Mouse (Mus musculus) kidney, adult 2 months (tissue): ENCODE results near the gene Ttc28. TPM values are rescaled to one million over a fixed set of nuclear protein-coding genes. Genes with fewer than 3 reads are reported as not detected.

Experiments
- DNase-seq: peaks from one replicate; pipeline ENCODE4 v3.0.0; 2021
- H3K27ac ChIP-seq: fragments of 200-500 bp; 2 replicates; pipeline ENCODE4 v1.5.1; 2012; ENCODE audit warnings: low read depth, low read length, control low read depth, inconsistent platforms; ENCODE audit not compliant: insufficient read depth
- H3K27me3 ChIP-seq: fragments of 200-500 bp; replicated peaks from 2 replicates; pipeline ENCODE4 v1.6.1; 2012; ENCODE audit warnings: mild to moderate bottlenecking, moderate library complexity, low read length, inconsistent platforms; ENCODE audit not compliant: control insufficient read depth, insufficient read depth
- H3K36me3 ChIP-seq: fragments of 200-500 bp; 2 replicates; pipeline ENCODE4 v1.6.1; 2012; ENCODE audit warnings: mild to moderate bottlenecking, moderate library complexity, low read length, inconsistent platforms; ENCODE audit not compliant: control insufficient read depth, insufficient read depth
- H3K4me1 ChIP-seq: fragments of 200-500 bp; 2 replicates; pipeline ENCODE4 v1.6.1; 2011; ENCODE audit warnings: low read length; ENCODE audit not compliant: control insufficient read depth, insufficient read depth
- H3K4me3 ChIP-seq: fragments of 200-500 bp; 2 replicates; pipeline ENCODE4 v1.5.1; 2011; ENCODE audit warnings: mild to moderate bottlenecking, low read depth, low read length, control low read depth; ENCODE audit not compliant: insufficient read depth
- CTCF ChIP-seq: fragments of 200-500 bp; conservative IDR thresholded peaks from 2 replicates; pipeline ENCODE4 v1.5.1; 2011; ENCODE audit warnings: low read depth, mild to moderate bottlenecking, control low read depth, low read length, moderate library complexity, mixed read lengths; ENCODE audit not compliant: insufficient read depth, insufficient read length
- POLR2A ChIP-seq: fragments of 200-500 bp; IDR thresholded peaks from one replicate; pipeline ENCODE4 v1.6.1; 2011; ENCODE audit warnings: low read depth, low read length, control low read depth
- WGBS: fragments of 180-500 bp; shearing (Covaris S2); methylation state at CpG from one replicate; pipeline ENCODE4 v1.1.7; 2018; 5-methylcytosine and 5-hydroxymethylcytosine counted together
- polyA plus RNA-seq: library from polyadenylated mRNA; depleted of rRNA; stranded (reverse); fragments of >200 nt; gene quantifications from 2 replicates; pipeline ENCODE4 v1.2.3, GENCODE M21; 2012

Gene Ttc28
- polyA plus RNA-seq, 1 experiment = 6.6 TPM

GRCm38 (mm10) chr5:111120705-111121420, 241.3 kb downstream of the Ttc28 start:
- no peak for TF ChIP-seq CTCF
- no peak for TF ChIP-seq POLR2A
- DNase-seq = no peak
- Histone ChIP-seq H3K27ac (no peak overlapping the region), H3K27me3 (no peaks in the 10 kb centered on the region), H3K4me1 (peaks cover 8% of the 10 kb centered on the region), H3K4me3 (no peak overlapping the region), H3K36me3 (no peaks in the 10 kb centered on the region)
- 64% methylated on average over 10 of the region's 10 CpGs for WGBS

GRCm38 (mm10) chr5:111122332-111123049, 242.9 kb downstream of the Ttc28 start:
- Histone ChIP-seq H3K27ac (no peak overlapping the region), H3K36me3 (no peaks in the 10 kb centered on the region)
- TF ChIP-seq POLR2A (no peak), CTCF (no peak)

GRCm38 (mm10) chr5:111123050-111123746, 243.6 kb downstream of the Ttc28 start:
- H3K27me3 ChIP-seq = no peaks in the 10 kb centered on the region
- H3K4me3 ChIP-seq = no peak overlapping the region
- no peak overlapping the region for H3K27ac ChIP-seq
- TF ChIP-seq CTCF (no peak), POLR2A (no peak)
- peaks cover 5% of the 10 kb centered on the region; the same call in 1 of the 2 replicates for H3K4me1 ChIP-seq
- 74% methylated on average over 12 of the region's 12 CpGs for WGBS
- H3K36me3 ChIP-seq = no peaks in the 10 kb centered on the region
- no peak for DNase-seq

More at GRCm38 (mm10) chr5:111122332-111123049, 242.9 kb downstream of the Ttc28 start:
- Histone ChIP-seq H3K4me1 (peaks cover 6% of the 10 kb centered on the region), H3K4me3 (no peak overlapping the region), H3K27me3 (no peaks in the 10 kb centered on the region)
- 74% methylated on average over 9 of the region's 9 CpGs for WGBS
- DNase-seq = no peak

GRCm38 (mm10) chr5:111124620-111125200, 245.1 kb downstream of the Ttc28 start:
- H3K27ac ChIP-seq = peak overlapping the region; percentile 43; the same call in 1 of the 2 replicates
- H3K4me1 ChIP-seq = peaks cover 9% of the 10 kb centered on the region; the same call in 1 of the 2 replicates
- H3K4me3 ChIP-seq = no peak overlapping the region
- peak; percentile 33 for DNase-seq
- TF ChIP-seq POLR2A (no peak), CTCF (no peak)
- no peaks in the 10 kb centered on the region for H3K27me3 ChIP-seq
- H3K36me3 ChIP-seq = no peaks in the 10 kb centered on the region
- 71% methylated on average over 7 of the region's 7 CpGs for WGBS

GRCm38 (mm10) chr5:111125746-111126145, 246.1 kb downstream of the Ttc28 start:
- Histone ChIP-seq H3K27me3 (no peaks in the 10 kb centered on the region), H3K4me3 (no peak overlapping the region), H3K4me1 (peaks cover 9% of the 10 kb centered on the region; the same call in 1 of the 2 replicates), H3K36me3 (no peaks in the 10 kb centered on the region), H3K27ac (no peak overlapping the region)
- no peak for TF ChIP-seq CTCF
- TF ChIP-seq POLR2A = no peak
- DNase-seq = peak; percentile 86
- 50% methylated on average over 12 of the region's 12 CpGs for WGBS

GRCm38 (mm10) chr5:111127786-111128185, 248.2 kb downstream of the Ttc28 start:
- Histone ChIP-seq H3K27me3 (no peaks in the 10 kb centered on the region), H3K27ac (no peak overlapping the region), H3K4me1 (peaks cover 9% of the 10 kb centered on the region; the same call in 1 of the 2 replicates), H3K36me3 (no peaks in the 10 kb centered on the region), H3K4me3 (no peak overlapping the region)
- WGBS = 81% methylated on average over 5 of the region's 5 CpGs
- no peak for TF ChIP-seq POLR2A
- no peak for TF ChIP-seq CTCF
- DNase-seq = no peak
